Mouse (Mus musculus) E14TG2a.4 (cell line): Measurements from ENCODE around the gene Skida1.

Experiments used
- CTCF ChIP-seq: conservative IDR thresholded peaks from 2 replicates; pipeline ENCODE4 v1.5.1; 2014; ENCODE audit warnings: low read length
- NANOG ChIP-seq: IDR thresholded peaks from 2 replicates; pipeline ENCODE4 v1.6.1; 2014; ENCODE audit warnings: borderline replicate concordance, low read length, mixed read lengths
- POU5F1 ChIP-seq: IDR thresholded peaks from 2 replicates; pipeline ENCODE4 v1.6.1; 2014; ENCODE audit warnings: low read length, borderline replicate concordance

GRCm38 (mm10) chr2:18068071-18068796 is 19.4 kb upstream of the Skida1 start:
- TF ChIP-seq CTCF (no peak), NANOG (no peak), POU5F1 (no peak)
